Mouse (Mus musculus) megakaryocyte, embryonic 14.5 days (primary cell): ENCODE measurements around the gene Ctdspl.

Source experiments
- FLI1 ChIP-seq: IDR thresholded peaks from 2 replicates; pipeline ENCODE4 v1.6.1; 2012; ENCODE audit warnings: low read length, inconsistent platforms, mixed read lengths
- GATA1 ChIP-seq: IDR thresholded peaks from 3 replicates; pipeline ENCODE4 v1.6.1; 2012; ENCODE audit warnings: mixed read lengths, low read length, inconsistent platforms, borderline replicate concordance

- TF ChIP-seq GATA1 (no peak), FLI1 (no peak)
These were observed 153.9 kb downstream of the Ctdspl start for GRCm38 (mm10) chr9:119080040-119080675.
